Mouse (Mus musculus) ES-Bruce4 (cell line): Measurements from ENCODE around the gene Recql5. TPM values are rescaled to one million over a fixed set of nuclear protein-coding genes. Genes with fewer than 3 reads are reported as not detected.
A peak's percentile ranks its signal among the peaks of the same experiment; 100 is the strongest.

ENCODE experiments used
- H3K27ac ChIP-seq: 2 replicates; pipeline ENCODE4 v1.5.1; 2012; ENCODE audit warnings: low read length, inconsistent platforms; ENCODE audit not compliant: insufficient read depth
- H3K27me3 ChIP-seq: 2 replicates; pipeline ENCODE4 v1.6.1; 2012; ENCODE audit warnings: mild to moderate bottlenecking, low read length, inconsistent platforms; ENCODE audit not compliant: control insufficient read depth, poor library complexity, insufficient read depth, severe bottlenecking
- H3K36me3 ChIP-seq: 2 replicates; pipeline ENCODE4 v1.6.1; 2012; ENCODE audit warnings: inconsistent platforms, mild to moderate bottlenecking, low read length, moderate library complexity; ENCODE audit not compliant: control insufficient read depth, poor library complexity, insufficient read depth, severe bottlenecking
- H3K4me1 ChIP-seq: one replicate; pipeline ENCODE4 v1.8.1; 2011; ENCODE audit warnings: low read length; ENCODE audit not compliant: control insufficient read depth, insufficient read depth
- H3K4me3 ChIP-seq: 2 replicates; pipeline ENCODE4 v1.5.1; 2011; ENCODE audit warnings: low read depth, mild to moderate bottlenecking, low read length
- H3K9ac ChIP-seq: 2 replicates; pipeline ENCODE4 v1.6.1; 2012; ENCODE audit warnings: low read depth, mild to moderate bottlenecking, inconsistent platforms; ENCODE audit not compliant: poor library complexity, severe bottlenecking
- H3K9me3 ChIP-seq: replicated peaks from 2 replicates; pipeline ENCODE4 v1.6.1; 2012; ENCODE audit warnings: mild to moderate bottlenecking, low read length, inconsistent platforms; ENCODE audit not compliant: control insufficient read depth, poor library complexity, insufficient read depth, severe bottlenecking
- CTCF ChIP-seq: IDR thresholded peaks from one replicate; pipeline ENCODE4 v1.8.1; 2011; ENCODE audit warnings: low read depth, low read length
- EP300 ChIP-seq: IDR thresholded peaks from 2 replicates; pipeline ENCODE4 v1.6.1; 2011; ENCODE audit warnings: low read depth, low read length; ENCODE audit not compliant: insufficient read depth
- POLR2A ChIP-seq: IDR thresholded peaks from one replicate; pipeline ENCODE4 v1.8.1; 2011; ENCODE audit warnings: low read length; ENCODE audit not compliant: insufficient read depth
- polyA plus RNA-seq: library from polyadenylated mRNA; stranded (reverse); fragments of >200 nt; gene quantifications from 2 replicates; pipeline ENCODE4 v1.2.4, GENCODE M21; 2011; ENCODE audit warnings: low read depth; ENCODE audit not compliant: missing spikeins, insufficient read depth, insufficient read length

The Recql5 gene
- polyA plus RNA-seq, 1 experiment, result 22.6 TPM

- no peaks in the 10 kb centered on the region for H3K9me3 ChIP-seq
- no peaks in the 10 kb centered on the region for H3K27me3 ChIP-seq
- H3K9ac ChIP-seq, result no peak overlapping the region
- TF ChIP-seq POLR2A (no peak), CTCF (no peak), EP300 (no peak)
- H3K4me1 ChIP-seq, result no peaks in the 10 kb centered on the region
- H3K36me3 ChIP-seq, result no peaks in the 10 kb centered on the region
- no peak overlapping the region for H3K27ac ChIP-seq
- H3K4me3 ChIP-seq, result no peak overlapping the region
Observed at GRCm38 (mm10) chr11:115884361-115884760, 48.9 kb downstream of the Recql5 start.

GRCm38 (mm10) chr11:115883251-115883650 lies 50.0 kb downstream of the Recql5 start:
- Histone ChIP-seq H3K9ac (peak overlapping the region; percentile 66), H3K9me3 (no peaks in the 10 kb centered on the region), H3K27me3 (no peaks in the 10 kb centered on the region), H3K4me3 (peak overlapping the region; percentile 51), H3K4me1 (no peaks in the 10 kb centered on the region), H3K36me3 (no peaks in the 10 kb centered on the region), H3K27ac (no peak overlapping the region)
- no peak for TF ChIP-seq CTCF
- TF ChIP-seq POLR2A, result no peak
- TF ChIP-seq EP300, result no peak

- Histone ChIP-seq H3K36me3 (no peaks in the 10 kb centered on the region), H3K9me3 (no peaks in the 10 kb centered on the region), H3K4me3 (no peak overlapping the region), H3K27ac (no peak overlapping the region), H3K4me1 (no peaks in the 10 kb centered on the region), H3K27me3 (no peaks in the 10 kb centered on the region), H3K9ac (no peak overlapping the region)
- TF ChIP-seq EP300 (no peak), CTCF (peak; percentile 92)
Observed at GRCm38 (mm10) chr11:115881002-115881401, 52.3 kb downstream of the Recql5 start.

- H3K27me3 ChIP-seq, result no peaks in the 10 kb centered on the region
- no peak overlapping the region for H3K27ac ChIP-seq
- no peaks in the 10 kb centered on the region for H3K4me1 ChIP-seq
- H3K4me3 ChIP-seq, result no peak overlapping the region
- H3K36me3 ChIP-seq, result no peaks in the 10 kb centered on the region
- no peak overlapping the region for H3K9ac ChIP-seq
- TF ChIP-seq EP300, result no peak
- no peak for TF ChIP-seq POLR2A
- TF ChIP-seq CTCF, result no peak
- H3K9me3 ChIP-seq, result no peaks in the 10 kb centered on the region
Observed at GRCm38 (mm10) chr11:115878071-115878470, 55.2 kb downstream of the Recql5 start.

- no peak overlapping the region for H3K4me3 ChIP-seq
- H3K27ac ChIP-seq, result no peak overlapping the region
- no peaks in the 10 kb centered on the region for H3K27me3 ChIP-seq
- H3K9me3 ChIP-seq, result no peaks in the 10 kb centered on the region
- no peak for TF ChIP-seq EP300
- TF ChIP-seq CTCF, result no peak
- TF ChIP-seq POLR2A, result no peak
- no peak overlapping the region for H3K9ac ChIP-seq
- H3K4me1 ChIP-seq, result no peaks in the 10 kb centered on the region
- no peaks in the 10 kb centered on the region for H3K36me3 ChIP-seq
Observed at GRCm38 (mm10) chr11:115877174-115877755, 56.0 kb downstream of the Recql5 start.

- peak; percentile 53 for TF ChIP-seq CTCF
- TF ChIP-seq EP300, result no peak
- TF ChIP-seq POLR2A, result no peak
- Histone ChIP-seq H3K36me3 (no peaks in the 10 kb centered on the region), H3K9ac (no peak overlapping the region), H3K9me3 (no peaks in the 10 kb centered on the region), H3K4me1 (no peaks in the 10 kb centered on the region), H3K27ac (no peak overlapping the region), H3K27me3 (no peaks in the 10 kb centered on the region), H3K4me3 (no peak overlapping the region)
Observed at GRCm38 (mm10) chr11:115876438-115876837, 56.8 kb downstream of the Recql5 start.
